Mouse (Mus musculus) lung, postnatal 25 days (tissue): ENCODE results near the gene Plppr3.

Experiments used
- DNase-seq: peaks from one replicate; pipeline ENCODE4 v3.0.0; 2022; ENCODE audit warnings: low spot score

The Plppr3 gene

GRCm38 (mm10) chr10:79865801-79866295 is 8.6 kb downstream of the Plppr3 start:
- DNase-seq = no peak

GRCm38 (mm10) chr10:79865189-79865601 is 9.2 kb downstream of the Plppr3 start:
- no peak for DNase-seq

DNA sequence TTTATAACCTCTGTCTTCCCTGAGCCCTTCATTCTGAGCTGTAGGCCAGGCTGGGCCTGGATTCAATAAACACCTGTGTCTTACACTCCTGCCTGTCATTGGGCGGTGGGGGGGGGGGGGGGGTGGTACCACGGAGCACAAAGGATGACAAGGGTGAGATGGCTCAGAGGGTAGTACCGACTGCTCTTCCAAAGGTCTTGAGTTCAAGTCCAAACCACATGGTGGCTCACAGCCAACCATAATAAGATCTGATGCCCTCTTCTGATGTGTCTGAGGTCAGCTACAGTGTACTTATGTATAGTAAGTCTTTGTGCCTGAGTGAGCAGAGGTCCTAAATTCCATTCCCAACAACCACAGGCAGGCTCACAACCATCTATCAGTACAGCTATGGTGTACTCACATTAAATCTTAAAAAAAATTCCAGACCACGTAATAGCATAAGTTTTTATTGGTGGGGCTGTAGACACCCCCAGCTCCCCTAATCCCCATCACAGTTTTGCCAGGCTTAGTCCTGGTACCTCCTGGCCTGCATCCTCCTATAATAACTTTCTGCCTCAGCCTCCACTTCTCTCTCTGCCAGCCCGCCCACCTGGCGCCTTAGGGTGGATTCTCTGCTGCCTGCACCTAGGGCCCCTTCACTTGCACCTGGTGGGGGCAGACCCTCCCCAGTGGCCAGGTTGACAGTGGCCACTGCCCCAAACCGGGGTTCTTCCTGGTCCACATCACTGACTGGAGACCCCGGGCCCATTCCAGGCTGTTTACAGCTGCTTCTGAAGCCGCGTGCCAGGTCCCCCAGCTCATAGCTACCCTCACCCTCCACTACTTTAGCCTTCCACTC is 9.9 kb downstream of the Plppr3 start:
- no peak for DNase-seq

DNA sequence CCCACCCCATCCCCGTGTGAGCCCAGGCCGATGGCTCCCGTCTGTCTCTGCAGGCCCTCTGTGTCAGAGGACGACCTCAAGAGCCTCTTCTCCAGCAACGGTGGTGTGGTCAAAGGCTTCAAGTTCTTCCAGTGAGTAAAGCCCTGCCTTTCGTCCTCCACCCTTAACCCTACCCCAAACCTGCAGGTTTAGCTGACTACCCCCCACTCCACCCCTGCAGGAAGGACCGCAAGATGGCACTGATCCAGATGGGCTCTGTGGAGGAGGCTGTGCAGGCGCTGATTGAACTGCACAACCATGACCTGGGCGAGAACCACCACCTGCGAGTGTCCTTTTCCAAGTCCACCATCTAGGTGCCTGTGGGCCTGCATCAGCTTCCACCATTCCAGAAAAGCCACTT is 11.5 kb downstream of the Plppr3 start:
- no peak for DNase-seq

DNA sequence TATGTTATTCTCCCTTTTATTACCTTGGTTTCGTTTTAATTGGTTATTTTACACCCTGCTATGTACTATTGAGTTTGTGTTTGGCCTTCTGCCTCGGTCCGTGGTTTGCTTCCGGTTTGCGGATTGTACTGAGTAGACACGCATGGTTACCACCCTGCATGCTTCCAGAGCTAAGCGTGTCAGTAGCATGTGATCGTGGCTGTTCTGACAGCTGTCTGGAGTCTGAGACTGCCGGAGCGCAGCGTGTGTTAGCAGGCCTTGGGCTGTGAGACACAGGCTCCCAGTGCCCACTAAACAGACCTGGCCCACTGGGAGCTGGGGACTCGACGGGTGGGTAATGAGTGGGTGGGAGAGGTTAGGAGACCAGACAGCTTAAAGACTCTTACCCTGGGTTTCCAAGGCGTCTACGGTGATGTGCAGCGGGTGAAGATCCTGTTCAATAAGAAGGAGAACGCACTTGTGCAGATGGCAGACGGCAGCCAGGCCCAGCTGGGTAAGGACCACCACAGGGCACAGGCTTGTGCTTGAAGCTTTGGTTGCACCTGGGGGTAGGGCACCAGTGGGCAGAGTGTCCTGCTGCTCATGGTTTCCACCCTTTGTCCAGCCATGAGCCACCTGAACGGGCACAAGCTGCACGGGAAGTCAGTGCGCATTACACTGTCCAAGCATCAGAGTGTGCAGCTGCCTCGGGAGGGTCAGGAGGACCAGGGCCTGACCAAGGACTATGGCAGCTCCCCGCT is 12.2 kb downstream of the Plppr3 start:
- no peak for DNase-seq

DNA sequence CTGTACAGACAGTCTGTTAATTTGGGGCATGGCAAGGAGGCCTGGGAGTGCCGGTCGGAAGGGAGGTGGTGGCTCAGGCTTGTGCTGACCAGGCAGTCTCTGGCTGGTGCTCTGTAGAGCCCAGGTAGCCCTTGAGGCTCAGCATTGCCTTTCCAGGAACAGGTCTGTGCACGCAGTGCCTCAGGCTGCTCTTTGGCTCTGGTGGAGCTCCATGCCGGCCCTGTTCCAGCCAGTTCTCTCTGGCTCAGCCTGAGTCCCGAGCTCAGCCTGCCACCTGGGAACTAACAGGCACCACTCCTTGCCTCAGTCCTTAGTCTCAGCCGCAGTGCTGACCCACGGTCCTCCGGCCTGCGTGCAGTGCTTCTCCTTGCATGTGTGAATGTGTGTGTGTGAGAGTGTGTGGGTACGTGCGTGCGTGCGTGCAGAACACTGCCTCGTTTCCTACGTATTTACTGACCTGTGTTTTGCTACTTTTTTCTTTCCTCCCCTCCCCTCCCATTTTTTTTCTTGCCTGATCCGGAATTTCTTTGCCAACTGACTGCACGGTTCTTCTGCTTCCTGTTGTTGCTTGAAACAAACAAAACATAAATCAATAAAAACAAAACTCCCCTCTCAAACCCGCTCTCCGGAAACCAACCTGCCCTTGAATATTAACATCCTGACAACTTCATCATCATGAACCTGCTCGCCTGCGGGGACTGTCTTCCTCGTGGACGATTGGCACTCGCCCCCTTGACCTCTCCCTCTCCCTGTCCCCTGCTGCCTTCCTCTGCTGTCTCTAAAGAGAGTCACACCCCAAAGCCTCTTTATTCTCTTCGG is 13.0 kb downstream of the Plppr3 start:
- DNase-seq = no peak

GRCm38 (mm10) chr10:79860079-79860911 is 14.1 kb downstream of the Plppr3 start:
- DNase-seq = no peak

- no peak for DNase-seq
Measured at GRCm38 (mm10) chr10:79859116-79859515, 15.3 kb downstream of the Plppr3 start.

DNA sequence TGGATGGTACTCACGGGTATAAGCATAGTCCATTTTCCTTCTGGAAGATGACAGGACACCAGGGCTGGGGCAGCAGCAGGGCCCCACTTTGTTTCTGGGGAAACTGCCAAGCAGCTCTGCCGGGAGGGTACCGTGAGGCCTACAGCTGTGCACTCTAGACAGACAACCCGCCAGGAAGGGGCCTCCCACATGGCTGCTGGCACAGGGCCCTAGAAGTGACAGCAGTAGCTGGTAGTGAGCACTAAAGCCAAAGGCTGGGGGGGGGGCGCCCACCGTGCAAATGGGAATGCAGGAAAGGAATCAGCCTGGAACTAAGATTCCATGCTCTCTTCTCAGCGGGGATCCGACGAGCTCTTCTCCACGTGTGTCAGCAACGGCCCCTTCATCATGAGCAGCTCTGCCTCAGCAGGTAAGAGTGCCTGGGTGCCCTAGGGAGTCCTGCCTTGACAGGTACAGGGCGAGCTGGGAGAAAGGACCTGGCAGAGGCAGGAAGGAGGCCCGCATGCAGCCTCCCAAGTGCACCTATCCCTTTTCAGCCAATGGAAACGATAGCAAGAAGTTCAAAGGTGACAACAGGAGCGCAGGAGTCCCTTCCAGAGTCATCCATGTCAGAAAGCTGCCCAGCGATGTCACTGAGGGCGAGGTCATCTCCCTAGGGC is 15.9 kb downstream of the Plppr3 start:
- DNase-seq = peak; percentile 53

GRCm38 (mm10) chr10:79857894-79858293 is 16.5 kb downstream of the Plppr3 start:
- no peak for DNase-seq

DNA sequence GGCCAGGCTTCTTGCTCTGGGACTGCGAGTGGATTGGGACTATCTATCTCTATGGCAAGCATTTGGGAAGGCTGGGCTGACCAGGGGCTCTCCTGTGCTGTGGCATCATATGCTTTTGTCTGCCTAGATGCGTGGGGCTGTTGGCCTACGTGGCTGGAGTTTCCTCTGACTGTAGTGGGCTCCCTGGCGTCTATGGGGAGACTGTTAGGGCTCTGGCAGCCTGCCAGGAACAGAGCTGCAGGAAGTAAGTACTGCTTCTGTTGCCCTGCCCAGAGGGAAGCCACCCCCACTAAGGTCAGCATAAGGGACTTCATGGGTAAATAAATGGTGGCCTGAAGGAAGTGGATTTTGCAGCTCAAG is 17.0 kb downstream of the Plppr3 start:
- DNase-seq = peak; percentile 84

DNA sequence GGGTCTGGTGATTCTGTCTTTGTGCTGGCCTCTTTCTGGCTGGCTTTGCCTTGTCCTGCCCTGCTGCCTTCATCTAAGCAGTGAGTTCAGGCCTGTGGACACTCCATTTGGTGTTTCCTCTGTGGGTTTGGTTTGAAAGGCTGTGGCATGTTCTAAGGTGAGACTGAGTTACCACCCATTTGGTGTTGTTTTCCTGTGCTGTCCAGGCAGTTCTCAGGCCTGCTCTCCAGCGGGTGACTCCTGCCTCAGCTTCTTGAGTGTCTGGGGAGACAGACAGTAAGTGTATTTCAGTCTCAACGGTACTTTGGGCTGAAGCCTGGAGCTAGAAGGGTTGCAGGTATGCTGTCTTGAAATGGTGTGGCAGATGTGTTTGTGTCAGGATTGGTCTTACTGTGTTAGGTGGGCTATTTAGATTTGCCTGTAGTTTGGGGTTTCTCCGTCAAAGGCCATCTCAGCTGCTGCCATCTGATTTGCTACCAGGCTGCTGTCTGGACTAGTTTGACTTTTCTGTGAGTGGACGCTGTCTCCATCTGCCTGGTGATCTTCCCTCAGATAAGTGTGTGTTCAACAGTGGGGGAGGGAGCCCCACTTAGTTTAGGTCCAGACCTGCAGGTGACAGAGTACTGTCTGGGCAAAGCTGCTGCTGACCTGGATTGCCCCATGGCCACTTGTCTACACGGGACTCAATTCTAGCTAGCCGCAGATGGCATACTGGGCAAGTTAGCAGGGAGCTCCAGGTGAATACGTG is 17.6 kb downstream of the Plppr3 start:
- DNase-seq = no peak

DNA sequence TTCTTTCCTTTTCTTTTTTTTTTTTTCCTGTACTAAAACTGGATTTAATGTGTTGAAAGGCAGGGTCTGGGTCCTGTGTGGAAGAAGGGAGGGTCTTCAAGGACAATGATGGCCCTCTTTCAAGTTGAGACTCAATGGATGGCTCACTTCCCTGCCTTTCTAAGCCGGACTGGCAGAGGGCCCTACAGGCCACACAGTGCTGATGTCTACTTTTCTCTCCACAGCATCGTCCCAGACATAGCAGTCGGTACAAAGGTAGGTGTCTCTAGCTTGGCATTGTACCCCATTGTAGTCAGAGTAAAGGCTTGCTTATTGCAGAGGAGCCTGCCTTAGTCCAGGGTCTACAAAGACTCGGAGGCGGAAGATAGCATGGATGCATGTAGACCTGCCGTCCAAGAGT is 18.2 kb downstream of the Plppr3 start:
- no peak for DNase-seq

GRCm38 (mm10) chr10:79855558-79856184 is 18.8 kb downstream of the Plppr3 start:
- peak; percentile 53 for DNase-seq

DNA sequence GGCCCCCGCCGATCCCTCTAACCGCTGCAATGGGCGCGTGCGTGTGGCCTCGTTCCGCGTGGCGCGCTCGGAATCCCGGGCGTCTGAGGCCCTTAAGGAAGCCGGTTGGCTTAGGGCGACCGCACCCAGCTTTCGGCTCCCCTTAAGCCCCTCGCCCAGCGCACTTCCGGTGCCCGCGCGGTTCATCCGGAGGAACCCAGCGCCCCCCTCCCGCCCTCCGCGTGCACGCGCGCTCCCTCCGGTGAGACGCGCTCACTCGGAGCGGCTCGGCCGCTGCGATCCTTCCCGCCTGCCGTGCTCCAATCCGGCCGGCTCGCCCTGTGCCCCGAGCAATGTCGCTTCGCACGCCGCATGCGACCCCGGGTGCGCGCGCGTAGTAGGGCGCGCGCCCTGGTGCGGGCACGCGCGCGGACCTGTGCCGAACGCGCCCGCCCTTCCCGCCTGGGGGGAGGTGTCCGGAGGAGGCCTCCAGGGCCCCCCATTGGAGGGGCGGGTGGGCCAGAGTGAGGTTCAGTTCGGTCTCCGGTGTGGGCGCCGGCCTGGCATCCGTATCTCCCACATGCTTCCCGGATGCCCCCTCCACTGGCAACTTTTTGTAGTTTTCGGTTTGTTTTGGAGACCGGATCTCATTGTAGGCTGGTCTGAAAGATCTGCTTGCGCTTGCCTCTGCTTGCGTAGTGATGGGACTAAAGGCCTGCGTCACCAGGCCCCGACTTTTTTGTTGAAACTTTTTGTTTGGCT is 19.5 kb downstream of the Plppr3 start:
- DNase-seq = peak; percentile 71

DNA sequence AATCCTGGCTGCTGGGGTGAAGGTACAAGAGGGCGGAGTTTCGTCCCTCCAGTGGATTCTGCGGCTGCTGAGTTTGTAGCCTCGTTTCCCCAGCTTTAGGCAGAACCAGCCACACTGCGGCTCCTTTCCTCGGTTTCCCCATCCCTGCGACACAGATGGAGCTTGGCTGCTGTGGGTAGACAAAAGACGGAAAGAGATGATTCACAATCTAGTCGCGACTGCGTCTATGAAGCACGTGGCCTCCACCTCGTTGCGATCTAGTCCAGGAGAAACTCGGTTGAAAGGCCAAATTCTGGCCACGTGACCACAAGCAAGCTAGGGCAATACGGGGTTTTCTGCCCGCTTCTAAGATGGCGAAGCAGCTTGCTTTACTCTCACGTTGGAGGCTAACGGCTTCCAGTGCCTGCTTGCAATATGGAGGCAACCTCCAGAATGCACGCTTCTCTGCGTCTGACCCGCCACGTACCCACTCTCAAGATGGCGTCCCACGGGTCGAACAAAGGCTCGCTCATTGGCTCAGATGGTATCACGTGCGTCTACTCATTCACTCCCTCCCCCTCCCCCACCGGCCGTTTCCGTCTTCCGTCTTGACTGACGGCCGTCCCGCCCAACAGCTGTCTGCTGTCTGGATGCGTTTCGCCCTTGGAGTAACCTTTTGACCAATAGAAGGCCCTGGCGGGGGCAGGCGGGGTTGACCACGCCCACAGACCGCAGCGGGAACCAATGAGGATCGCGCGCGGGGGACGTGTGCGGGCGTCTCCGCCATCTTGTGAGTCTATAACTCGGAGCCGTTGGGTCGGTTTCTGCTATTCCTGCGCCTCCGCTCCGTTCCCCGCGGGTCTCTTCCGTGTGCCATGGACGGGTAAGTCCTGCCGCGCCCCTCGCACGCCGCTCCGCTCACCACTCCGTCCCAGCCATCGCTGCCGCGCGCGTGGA is 20.3 kb downstream of the Plppr3 start, which contains the start of gene Ptbp1:
Ptbp1 (plus strand) TSS at position 568 of the 936 bp plus-strand sequence.
- peak; percentile 99 for DNase-seq

DNA sequence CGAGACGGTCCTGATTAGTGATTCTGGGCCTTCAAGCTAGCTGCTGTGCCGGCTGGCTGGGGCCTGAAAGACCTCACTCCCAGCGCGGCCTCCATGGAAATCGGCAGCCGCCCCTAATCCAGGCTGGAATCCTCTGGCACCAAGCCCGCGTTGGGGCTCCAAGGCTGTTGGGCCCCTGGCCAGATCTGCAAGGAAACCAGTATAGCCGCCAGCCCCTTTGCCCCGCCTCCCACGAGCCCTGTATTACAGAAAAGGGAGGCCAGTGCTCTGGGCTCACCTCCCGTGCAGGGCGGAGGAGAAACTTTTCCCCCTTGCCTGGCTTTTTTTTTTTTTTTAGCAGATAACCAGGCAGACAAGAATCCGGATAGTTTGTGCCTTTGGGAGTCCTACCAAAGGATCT is 21.0 kb downstream of the Plppr3 start:
- peak; percentile 93 for DNase-seq

DNA sequence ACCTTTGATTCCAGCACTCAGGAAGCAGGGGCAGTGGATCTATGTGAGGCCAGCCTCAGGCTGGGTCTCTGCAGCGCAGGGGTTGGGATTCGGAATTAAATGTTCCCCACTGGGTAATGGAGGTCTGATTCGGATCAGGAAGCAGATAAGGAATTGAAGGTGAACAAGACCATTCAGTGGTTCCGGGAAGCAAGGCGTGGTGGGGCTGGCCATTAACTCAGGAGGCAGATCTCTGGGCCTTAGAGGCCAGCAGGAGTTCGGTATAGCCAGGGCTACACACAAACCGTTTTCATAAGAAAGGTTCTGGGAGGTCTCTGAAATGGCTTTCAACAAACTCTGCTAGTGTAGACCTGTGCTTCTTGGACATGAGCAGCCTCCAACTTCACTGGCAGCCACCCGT is 21.6 kb downstream of the Plppr3 start:
- DNase-seq = no peak
